Mouse (Mus musculus): ENCODE data around the gene Zfp850. TPM values are rescaled to one million over a fixed set of nuclear protein-coding genes. Genes with fewer than 3 reads are reported as not detected.
A peak's percentile ranks its signal among the peaks of the same experiment; 100 is the strongest.

Zfp850 gene
- 6.8 and 7.6 TPM in 2 replicates for polyA plus RNA-seq (2015; fragmentation: Nextera tagmentation; extraction: Ambion mirVana)

DNA sequence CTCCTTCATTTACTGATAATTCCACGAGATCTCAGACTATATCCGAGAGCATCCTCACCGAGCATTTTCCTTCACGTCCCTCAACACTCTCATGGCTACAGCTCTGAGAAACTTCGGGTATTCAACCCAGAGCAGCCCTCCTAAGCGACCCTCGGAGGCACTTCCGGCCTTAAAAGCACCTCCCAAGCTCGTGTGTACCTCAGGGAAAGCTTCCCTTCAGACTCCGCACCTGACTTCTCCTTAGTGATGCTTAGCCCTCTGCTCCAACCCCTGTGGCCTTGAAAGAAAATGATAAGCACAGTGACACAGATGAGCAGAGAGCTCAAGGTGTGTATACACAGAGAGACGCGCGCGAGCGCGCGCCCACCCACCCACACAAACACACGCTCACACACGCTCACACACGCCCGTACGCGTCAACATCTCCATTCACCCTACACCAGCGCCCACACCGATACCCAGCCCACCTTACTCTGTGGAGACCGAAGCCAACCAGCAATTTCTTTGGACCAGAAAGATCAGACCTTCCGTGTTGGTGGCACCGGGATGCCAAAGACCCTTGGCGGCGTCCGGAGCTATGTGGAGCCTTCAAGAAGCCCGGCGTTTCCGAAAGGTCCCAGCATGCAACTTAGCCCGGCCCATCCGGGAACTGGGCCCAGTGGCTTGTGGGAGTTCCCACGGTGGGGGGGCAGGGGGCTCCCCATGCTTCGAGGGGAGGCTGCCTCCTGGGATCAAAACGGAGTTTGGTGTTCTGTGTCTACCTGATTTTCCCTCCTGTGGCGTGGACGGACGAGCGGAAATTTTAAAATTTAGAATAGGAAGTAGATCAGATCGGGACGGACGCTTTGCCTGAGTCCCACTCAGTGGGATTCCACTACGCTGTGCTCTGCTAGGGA, at the start of gene Zfp850:
Zfp850 (minus strand) TSS at position 567 of the 896 bp plus-strand sequence.
- no peaks in the 10 kb centered on the region for H3K27me3 ChIP-seq (replicated peaks; ENCODE audit: control insufficient read depth, insufficient read depth, low read length)
- peak within 1 kb of the TSS; percentile 87 for H3K4me2 ChIP-seq (ENCODE audit: low read length)
- under 1% methylated on average over 47 of the region's 47 CpGs for WGBS

DNA sequence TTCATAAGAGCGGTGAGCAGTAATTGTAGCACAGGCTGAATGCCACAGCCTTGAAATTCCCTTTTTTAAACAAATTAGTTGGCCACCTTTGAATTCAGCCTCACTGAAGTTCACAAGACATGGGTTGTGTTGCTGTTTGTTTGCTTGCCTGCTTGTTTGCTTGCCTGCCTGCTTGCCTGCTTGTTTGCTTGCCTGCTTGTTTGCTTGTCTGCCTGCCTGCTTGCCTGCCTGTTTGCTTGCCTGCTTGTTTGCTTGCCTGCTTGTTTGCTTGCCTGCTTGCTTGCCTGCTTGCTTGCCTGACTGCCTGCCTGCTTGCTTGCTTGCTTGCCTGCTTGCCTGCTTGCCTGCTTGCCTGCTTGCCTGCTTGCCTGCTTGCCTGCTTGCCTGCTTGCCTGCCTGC, 46.1 kb upstream of the Zfp850 start:
- Histone ChIP-seq H3K27ac (ENCODE audit: low read length) (no peak overlapping the region), H3K27me3 (replicated peaks; ENCODE audit: control insufficient read depth, insufficient read depth, low read length) (0 out of 2 replicates have a peak, but pooled peaks cover 4% of the 10 kb centered on the region), H3K9me3 (ENCODE audit: control insufficient read depth, low read length) (0 out of 2 replicates have a peak, but pooled peaks cover 4% of the 10 kb centered on the region), H3K4me2 (ENCODE audit: low read length) (no peak overlapping the region), H3K4me1 (replicated peaks; ENCODE audit: control insufficient read depth, insufficient read depth, low read length) (no peaks in the 10 kb centered on the region), H3K36me3 (ENCODE audit: control insufficient read depth, insufficient read depth) (no peaks in the 10 kb centered on the region), H3K4me3 (replicated peaks; ENCODE audit: low read length) (no peak overlapping the region), H3K9ac (replicated peaks; ENCODE audit: low read depth, low read length) (no peak overlapping the region)
- 77% methylated on average over 1 of the region's 1 CpGs for WGBS
- ATAC-seq: no peak

More for the DNA sequence above, at the start of gene Zfp850:
- H3K4me1 ChIP-seq (replicated peaks; ENCODE audit: control insufficient read depth, insufficient read depth, low read length): peaks cover 9% of the 10 kb centered on the region
- no peaks in the 10 kb centered on the region for H3K36me3 ChIP-seq (ENCODE audit: control insufficient read depth, insufficient read depth)
- no peaks in the 10 kb centered on the region for H3K9me3 ChIP-seq (ENCODE audit: control insufficient read depth, low read length)
- ATAC-seq: peak; percentile 98
- peak within 1 kb of the TSS; percentile 74 for H3K9ac ChIP-seq (replicated peaks; ENCODE audit: low read depth, low read length)
- peak within 1 kb of the TSS; percentile 46 for H3K27ac ChIP-seq (ENCODE audit: low read length)
- peak within 1 kb of the TSS; percentile 59 for H3K4me3 ChIP-seq (replicated peaks; ENCODE audit: low read length)

DNA sequence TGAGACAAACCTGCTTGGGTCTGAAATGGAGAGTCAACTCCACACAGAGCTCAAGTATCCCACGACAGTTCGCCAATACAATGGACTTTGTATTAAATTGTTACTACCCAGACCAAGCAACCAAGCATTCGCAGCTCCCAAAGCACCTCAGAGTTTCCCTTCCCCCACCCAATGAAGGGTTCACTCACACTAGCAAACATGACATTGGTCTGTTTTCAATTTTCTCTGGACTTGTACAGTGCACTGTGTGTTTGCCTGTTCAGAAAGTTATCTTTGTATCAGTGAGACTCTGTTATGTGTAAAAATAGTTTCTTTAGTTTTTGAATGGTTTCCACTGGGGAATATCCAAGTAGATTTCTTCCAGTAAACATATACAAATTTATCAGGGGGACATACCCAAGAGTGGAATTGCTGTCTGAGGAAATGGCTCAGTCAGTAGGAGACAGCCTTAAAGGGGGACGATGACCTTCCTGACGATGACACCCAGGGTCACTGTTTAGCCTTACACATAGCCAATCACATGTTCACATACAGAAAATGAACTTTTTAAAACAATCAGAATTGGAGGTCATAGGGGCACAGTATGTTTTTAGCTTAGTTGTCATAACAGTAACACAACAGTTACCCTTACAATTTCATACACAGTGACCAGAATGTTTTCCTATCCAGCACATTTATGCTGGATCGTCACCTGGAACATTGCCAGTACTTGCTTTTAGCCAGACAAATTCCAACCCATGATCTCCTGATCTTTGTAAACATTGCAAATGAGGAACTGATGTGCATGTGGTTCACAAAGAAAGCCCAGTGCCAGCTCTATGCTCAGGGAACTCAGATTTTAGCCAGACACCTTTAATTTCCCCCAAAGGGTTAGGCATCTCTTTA, 39.4 kb upstream of the Zfp850 start:
- Histone ChIP-seq H3K36me3 (ENCODE audit: control insufficient read depth, insufficient read depth) (no peaks in the 10 kb centered on the region; the same call in 1 of the 2 replicates), H3K4me3 (replicated peaks; ENCODE audit: low read length) (no peak overlapping the region), H3K27me3 (replicated peaks; ENCODE audit: control insufficient read depth, insufficient read depth, low read length) (0 out of 2 replicates have a peak, but pooled peaks cover 3% of the 10 kb centered on the region), H3K27ac (ENCODE audit: low read length) (no peak overlapping the region), H3K9me3 (ENCODE audit: control insufficient read depth, low read length) (no peaks in the 10 kb centered on the region), H3K4me1 (replicated peaks; ENCODE audit: control insufficient read depth, insufficient read depth, low read length) (peaks cover 14% of the 10 kb centered on the region), H3K9ac (replicated peaks; ENCODE audit: low read depth, low read length) (no peak overlapping the region), H3K4me2 (ENCODE audit: low read length) (no peak overlapping the region)
- ATAC-seq: no peak
- 86% methylated on average over 6 of the region's 6 CpGs for WGBS

DNA sequence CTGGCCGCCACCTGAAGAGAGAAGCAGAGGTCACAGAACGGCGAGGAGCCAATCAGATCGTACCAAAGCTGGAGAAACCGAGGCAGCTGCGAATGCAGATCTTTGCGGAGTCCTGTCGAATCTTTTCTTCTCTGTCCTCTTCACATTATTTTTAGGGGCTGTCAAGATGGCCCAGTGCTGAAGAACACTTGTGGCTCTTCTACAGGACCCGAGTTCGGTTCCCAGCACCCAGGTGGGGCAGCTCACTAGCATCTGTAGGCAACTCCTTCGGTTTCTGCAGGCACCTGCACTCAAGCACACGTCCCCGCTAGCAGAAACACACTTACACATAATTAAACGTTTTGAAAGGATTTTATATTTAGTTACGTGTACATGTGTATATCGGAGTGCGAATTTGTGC, 36.7 kb upstream of the Zfp850 start:
- peaks cover 7% of the 10 kb centered on the region for H3K36me3 ChIP-seq (ENCODE audit: control insufficient read depth, insufficient read depth)
- H3K27me3 ChIP-seq (replicated peaks; ENCODE audit: control insufficient read depth, insufficient read depth, low read length): 0 out of 2 replicates have a peak, but pooled peaks cover 3% of the 10 kb centered on the region
- WGBS: 64% methylated on average over 17 of the region's 17 CpGs
- H3K4me1 ChIP-seq (replicated peaks; ENCODE audit: control insufficient read depth, insufficient read depth, low read length): peaks cover 14% of the 10 kb centered on the region
- H3K4me2 ChIP-seq (ENCODE audit: low read length): peak overlapping the region; percentile 35; the same call in 1 of the 2 replicates
- H3K27ac ChIP-seq (ENCODE audit: low read length): no peak overlapping the region
- peak; percentile 4; the same call in 1 of the 2 replicates for ATAC-seq
- H3K9me3 ChIP-seq (ENCODE audit: control insufficient read depth, low read length): no peaks in the 10 kb centered on the region
- no peak overlapping the region for H3K4me3 ChIP-seq (replicated peaks; ENCODE audit: low read length)
- peak overlapping the region; percentile 30; the same call in 1 of the 2 replicates for H3K9ac ChIP-seq (replicated peaks; ENCODE audit: low read depth, low read length)

DNA sequence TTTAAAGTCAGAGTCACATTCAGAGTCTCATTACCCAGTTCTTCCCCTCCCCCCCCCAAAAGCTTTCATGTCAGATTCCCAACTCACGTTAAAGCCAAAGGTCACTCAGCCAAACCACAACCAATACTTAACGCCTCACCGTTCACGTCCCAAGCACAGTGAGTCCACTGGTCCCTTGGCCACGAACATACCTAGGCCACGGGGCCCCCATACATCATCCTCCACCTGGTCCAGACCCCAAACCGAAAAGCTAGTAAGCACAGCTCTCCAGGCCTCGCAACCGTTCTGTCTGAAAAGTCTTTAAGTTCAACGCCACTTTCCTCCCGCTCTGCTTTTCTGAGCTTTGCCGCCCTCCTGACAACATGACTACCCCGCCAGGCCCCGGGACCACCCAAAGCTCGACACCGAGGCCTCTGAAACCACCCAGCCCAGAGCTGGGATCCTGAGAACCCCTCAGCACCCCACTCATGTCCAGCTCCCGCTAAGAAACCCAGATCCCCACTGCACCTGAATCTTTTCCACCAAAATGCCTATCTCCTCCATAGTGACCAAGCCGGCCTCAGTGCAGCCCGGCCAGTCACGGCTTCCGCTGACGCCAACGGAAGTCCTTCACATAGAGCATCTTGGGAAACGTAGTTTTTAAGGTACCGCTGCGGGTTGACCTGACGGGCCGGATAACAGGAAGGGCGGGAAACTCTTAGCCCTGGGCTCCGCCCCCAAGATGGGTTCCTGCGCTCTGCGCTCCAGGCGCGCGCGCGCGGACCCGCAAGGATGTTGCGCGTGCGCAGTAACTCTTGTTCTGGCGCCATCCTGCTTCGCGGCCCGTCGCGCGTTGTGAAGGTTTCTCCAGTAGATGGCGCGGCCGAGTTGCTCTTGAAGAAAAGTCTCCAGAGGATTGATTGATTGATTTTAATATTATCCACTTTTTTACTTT, 35.8 kb upstream of the Zfp850 start, which contains the start of gene Psmc4:
Psmc4 (minus strand) TSS at position 626 of the 934 bp plus-strand sequence.
- Histone ChIP-seq H3K4me1 (replicated peaks; ENCODE audit: control insufficient read depth, insufficient read depth, low read length) (peaks cover 14% of the 10 kb centered on the region), H3K9ac (replicated peaks; ENCODE audit: low read depth, low read length) (peak within 1 kb of the TSS; percentile 75), H3K27me3 (replicated peaks; ENCODE audit: control insufficient read depth, insufficient read depth, low read length) (no peaks in the 10 kb centered on the region), H3K36me3 (ENCODE audit: control insufficient read depth, insufficient read depth) (peaks cover 7% of the 10 kb centered on the region), H3K4me3 (replicated peaks; ENCODE audit: low read length) (peak within 1 kb of the TSS; percentile 63), H3K4me2 (ENCODE audit: low read length) (peak within 1 kb of the TSS; percentile 82), H3K27ac (ENCODE audit: low read length) (no peak within 1 kb of the TSS), H3K9me3 (ENCODE audit: control insufficient read depth, low read length) (no peaks in the 10 kb centered on the region)
- WGBS: under 1% methylated on average over 52 of the region's 52 CpGs
- peak; percentile 98 for ATAC-seq

DNA sequence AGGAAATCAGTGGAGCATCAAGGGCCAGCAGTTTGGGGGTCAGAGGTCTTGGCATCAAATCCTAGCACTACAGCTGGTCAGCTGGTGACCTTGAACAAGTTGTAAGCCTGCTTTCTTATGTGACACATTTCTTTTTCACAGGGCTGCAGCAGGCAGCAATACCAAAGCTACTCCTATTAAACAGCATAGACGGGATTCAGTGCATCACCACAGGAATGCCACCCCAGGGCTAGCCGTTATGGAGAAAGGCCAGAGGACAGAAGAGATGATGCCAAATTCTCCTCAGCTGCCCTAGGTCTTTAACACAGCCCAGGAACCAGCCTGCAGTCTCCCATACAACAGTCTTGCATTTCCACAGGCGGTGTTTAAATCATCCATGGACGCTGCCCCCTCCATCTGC, 30.6 kb upstream of the Zfp850 start:
- H3K4me3 ChIP-seq (replicated peaks; ENCODE audit: low read length): no peak overlapping the region
- no peaks in the 10 kb centered on the region for H3K27me3 ChIP-seq (replicated peaks; ENCODE audit: control insufficient read depth, insufficient read depth, low read length)
- H3K9ac ChIP-seq (replicated peaks; ENCODE audit: low read depth, low read length): no peak overlapping the region
- no peak overlapping the region for H3K27ac ChIP-seq (ENCODE audit: low read length)
- H3K4me2 ChIP-seq (ENCODE audit: low read length): no peak overlapping the region
- peaks cover 46% of the 10 kb centered on the region for H3K36me3 ChIP-seq (ENCODE audit: control insufficient read depth, insufficient read depth)
- ATAC-seq: no peak
- no peaks in the 10 kb centered on the region for H3K9me3 ChIP-seq (ENCODE audit: control insufficient read depth, low read length)
- WGBS: 87% methylated on average over 4 of the region's 4 CpGs
- H3K4me1 ChIP-seq (replicated peaks; ENCODE audit: control insufficient read depth, insufficient read depth, low read length): peaks cover 10% of the 10 kb centered on the region

DNA sequence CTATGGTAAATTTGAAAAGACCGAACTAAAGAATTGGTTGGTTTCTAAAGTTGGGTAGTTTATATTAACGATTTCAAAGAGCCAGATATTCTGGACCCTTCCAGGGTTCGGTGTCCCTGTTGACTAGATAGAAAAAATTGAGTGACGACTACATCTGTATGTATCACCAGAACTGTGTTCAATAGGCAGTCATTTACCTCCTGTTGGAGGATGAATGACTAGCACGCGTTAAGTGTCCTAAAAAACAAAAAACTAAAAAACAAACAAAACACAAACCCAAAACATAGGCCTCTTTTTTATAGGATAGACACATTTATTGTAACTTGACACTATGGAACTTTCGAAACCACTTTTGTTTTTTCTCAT, 513 bp upstream of the Zfp850 start:
- Histone ChIP-seq H3K4me3 (replicated peaks; ENCODE audit: low read length) (peak overlapping the region; percentile 59), H3K9me3 (ENCODE audit: control insufficient read depth, low read length) (no peaks in the 10 kb centered on the region), H3K4me2 (ENCODE audit: low read length) (peak overlapping the region; percentile 87), H3K27me3 (replicated peaks; ENCODE audit: control insufficient read depth, insufficient read depth, low read length) (no peaks in the 10 kb centered on the region), H3K36me3 (ENCODE audit: control insufficient read depth, insufficient read depth) (no peaks in the 10 kb centered on the region), H3K4me1 (replicated peaks; ENCODE audit: control insufficient read depth, insufficient read depth, low read length) (peaks cover 9% of the 10 kb centered on the region), H3K9ac (replicated peaks; ENCODE audit: low read depth, low read length) (peak overlapping the region; percentile 74), H3K27ac (ENCODE audit: low read length) (no peak overlapping the region; the same call in 1 of the 2 replicates)
- ATAC-seq: peak; percentile 49
- 21% methylated on average over 7 of the region's 7 CpGs for WGBS

DNA sequence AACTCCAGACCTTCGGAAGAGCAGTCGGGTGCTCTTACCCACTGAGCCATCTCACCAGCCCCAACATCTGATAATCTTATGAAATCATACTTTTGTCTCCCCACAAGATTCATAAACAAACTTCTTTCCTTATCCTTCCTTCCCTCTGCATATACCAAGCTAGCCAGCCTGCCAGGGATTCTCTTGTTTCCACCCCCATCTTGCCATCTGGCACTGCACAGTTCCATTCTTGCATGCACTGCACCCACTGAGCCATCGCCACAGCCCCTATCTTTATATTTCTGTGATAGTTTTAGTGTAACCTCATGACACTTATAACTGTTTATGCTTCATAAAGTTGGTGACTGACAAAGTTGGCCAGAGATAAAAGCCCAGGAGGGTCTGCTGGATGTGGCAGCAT, 3.6 kb downstream of the Zfp850 start:
- no peak overlapping the region for H3K4me2 ChIP-seq (ENCODE audit: low read length)
- peaks cover 9% of the 10 kb centered on the region for H3K4me1 ChIP-seq (replicated peaks; ENCODE audit: control insufficient read depth, insufficient read depth, low read length)
- no peak overlapping the region for H3K27ac ChIP-seq (ENCODE audit: low read length)
- no peaks in the 10 kb centered on the region for H3K36me3 ChIP-seq (ENCODE audit: control insufficient read depth, insufficient read depth)
- 98% methylated on average over 3 of the region's 3 CpGs for WGBS
- H3K9ac ChIP-seq (replicated peaks; ENCODE audit: low read depth, low read length): no peak overlapping the region
- no peak overlapping the region for H3K4me3 ChIP-seq (replicated peaks; ENCODE audit: low read length)
- ATAC-seq: no peak
- H3K9me3 ChIP-seq (ENCODE audit: control insufficient read depth, low read length): no peaks in the 10 kb centered on the region
- H3K27me3 ChIP-seq (replicated peaks; ENCODE audit: control insufficient read depth, insufficient read depth, low read length): no peaks in the 10 kb centered on the region

All from forebrain, embryonic 16.5 days (tissue).